Mouse (Mus musculus) intestine, embryonic 16.5 days (tissue): ENCODE results near the gene Fkbp4. TPM values are rescaled to one million over a fixed set of nuclear protein-coding genes. Genes with fewer than 3 reads are reported as not detected.
A peak's percentile ranks its signal among the peaks of the same experiment; 100 is the strongest.

Source experiments
- ATAC-seq: fragments of 200-750 bp; cut with Nextera tagmentation; 2 replicates; pipeline ENCODE4 v1.8.0; 2017; ENCODE audit warnings: moderate TSS enrichment, moderate library complexity
- H3K27ac ChIP-seq: fragments of 300-500 bp; sonication (generic); 2 replicates; pipeline ENCODE4 v1.5.1; 2014; ENCODE audit warnings: mild to moderate bottlenecking, low read length
- H3K27me3 ChIP-seq: fragments of 300-500 bp; sonication (generic); replicated peaks from 2 replicates; pipeline ENCODE4 v1.6.1; 2014; ENCODE audit warnings: low read length, control low read depth, mixed read lengths; ENCODE audit not compliant: control insufficient read depth, insufficient read depth
- H3K36me3 ChIP-seq: fragments of 300-500 bp; sonication (generic); 2 replicates; pipeline ENCODE4 v1.6.1; 2014; ENCODE audit warnings: low read length, control low read depth; ENCODE audit not compliant: control insufficient read depth, insufficient read depth
- H3K4me1 ChIP-seq: fragments of 300-500 bp; sonication (generic); 2 replicates; pipeline ENCODE4 v1.6.1; 2014; ENCODE audit warnings: low read length, control low read depth, mixed read lengths; ENCODE audit not compliant: control insufficient read depth, insufficient read depth
- H3K4me2 ChIP-seq: fragments of 300-500 bp; sonication (generic); 2 replicates; pipeline ENCODE4 v1.6.1; 2014; ENCODE audit warnings: low read depth, low read length, control low read depth
- H3K4me3 ChIP-seq: fragments of 300-500 bp; sonication (generic); 2 replicates; pipeline ENCODE4 v1.5.1; 2014; ENCODE audit warnings: mild to moderate bottlenecking, low read length
- H3K9ac ChIP-seq: fragments of 300-500 bp; sonication (generic); 2 replicates; pipeline ENCODE4 v1.6.1; 2014; ENCODE audit warnings: low read depth, low read length
- H3K9me3 ChIP-seq: fragments of 300-500 bp; sonication (generic); 2 replicates; pipeline ENCODE4 v1.6.1; 2016; ENCODE audit warnings: low read length, control low read depth; ENCODE audit not compliant: control insufficient read depth
- WGBS: fragments of 180-500 bp; shearing (Covaris S2); extraction: QIAGEN DNeasy Blood & Tissue Kit; methylation state at CpG from one replicate; pipeline ENCODE4 v1.1.7; 2014; 5-methylcytosine and 5-hydroxymethylcytosine counted together
- polyA plus RNA-seq: library from polyadenylated mRNA; unstranded; fragments of >200 nt; fragmentation: Nextera tagmentation; extraction: Ambion mirVana; gene quantifications from 2 replicates; pipeline ENCODE4 v1.2.1, GENCODE M21; 2015

Fkbp4 gene
- polyA plus RNA-seq, 1 experiment from 2014 or later: 516 TPM

DNA sequence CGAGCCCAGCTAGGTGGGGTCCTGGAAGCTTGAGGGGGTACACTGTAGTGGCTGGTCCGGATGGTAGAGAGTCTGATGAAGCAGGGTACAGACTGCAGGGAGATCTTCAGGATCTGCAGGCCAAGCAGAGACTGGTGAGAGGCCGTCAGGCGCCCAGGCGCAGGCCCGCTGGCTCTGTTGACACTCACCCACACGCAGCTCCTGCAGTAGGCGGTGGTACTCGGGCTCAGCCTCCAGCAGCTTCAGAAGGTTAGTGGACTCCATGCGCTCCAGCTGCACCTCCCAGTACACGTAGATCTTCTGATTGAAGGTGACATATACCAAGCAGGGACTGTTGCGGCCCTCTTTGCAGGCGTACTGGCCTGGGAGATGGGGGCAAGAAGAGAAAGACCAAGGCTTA lies 28.2 kb downstream of the Fkbp4 start:
- H3K9ac ChIP-seq: no peak overlapping the region
- no peak overlapping the region for H3K4me2 ChIP-seq
- no peak overlapping the region for H3K4me3 ChIP-seq
- H3K36me3 ChIP-seq: peaks cover 15% of the 10 kb centered on the region
- no peak overlapping the region for H3K27ac ChIP-seq
- 92% methylated on average over 13 of the region's 13 CpGs for WGBS
- ATAC-seq: peak; percentile 19; the same call in 1 of the 2 replicates
- H3K9me3 ChIP-seq: no peaks in the 10 kb centered on the region
- no peaks in the 10 kb centered on the region for H3K4me1 ChIP-seq
- H3K27me3 ChIP-seq: no peaks in the 10 kb centered on the region

DNA sequence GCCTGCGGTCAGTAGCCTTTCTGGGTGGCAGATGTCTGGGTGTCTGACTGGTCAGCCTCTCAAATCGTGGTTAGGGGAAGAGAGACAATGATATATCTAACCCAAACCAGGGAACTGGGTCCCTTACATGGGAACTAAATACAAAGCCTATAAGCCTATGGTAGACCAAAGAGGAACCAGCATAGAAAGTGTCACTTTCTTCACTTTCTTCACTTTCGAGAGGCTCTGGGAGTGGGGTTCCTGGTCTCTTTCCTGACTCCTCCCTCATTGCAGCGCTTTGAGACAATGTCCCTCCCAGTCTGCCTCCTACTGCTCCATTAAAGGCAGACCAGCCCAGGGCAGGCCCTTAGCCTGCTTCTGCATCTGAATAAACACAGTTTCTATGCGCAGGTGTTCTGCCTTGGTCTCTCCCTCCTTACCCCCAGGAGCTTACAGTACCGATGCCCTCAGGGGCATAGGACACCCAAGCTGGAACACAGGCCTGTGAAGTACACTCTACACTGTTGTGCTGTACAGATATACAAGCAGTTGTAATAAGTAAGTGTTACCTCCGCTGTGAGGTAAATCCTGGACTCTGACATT lies 29.8 kb downstream of the Fkbp4 start:
- H3K9ac ChIP-seq: no peak overlapping the region
- H3K4me2 ChIP-seq: no peak overlapping the region
- peaks cover 15% of the 10 kb centered on the region for H3K36me3 ChIP-seq
- no peak for ATAC-seq
- H3K27ac ChIP-seq: no peak overlapping the region
- H3K27me3 ChIP-seq: no peaks in the 10 kb centered on the region
- whole genome bisulfite sequencing: 88% methylated on average over 7 of the region's 7 CpGs
- H3K4me1 ChIP-seq: no peaks in the 10 kb centered on the region
- H3K4me3 ChIP-seq: no peak overlapping the region
- no peaks in the 10 kb centered on the region for H3K9me3 ChIP-seq

DNA sequence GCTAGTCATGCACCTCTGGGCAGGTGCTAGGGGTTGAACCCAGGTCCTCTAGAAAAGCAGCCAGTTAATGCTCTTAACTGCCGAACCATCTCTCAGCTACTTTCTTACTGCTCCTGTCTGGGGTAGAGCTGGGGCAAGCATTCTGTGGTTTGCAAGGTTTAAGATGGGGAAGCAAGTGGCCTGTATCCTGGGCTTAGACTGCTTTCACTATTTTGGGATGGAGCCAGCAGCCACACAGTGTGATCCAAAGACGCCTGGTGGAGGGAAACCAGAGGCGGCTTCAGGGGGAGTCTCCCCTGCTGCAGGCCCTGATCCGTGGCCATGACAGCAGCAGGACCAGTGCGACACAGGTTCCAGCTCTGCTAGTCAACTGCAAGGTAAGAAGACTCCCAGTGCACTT lies 33.8 kb downstream of the Fkbp4 start:
- Histone ChIP-seq H3K27ac (no peak overlapping the region), H3K9me3 (no peaks in the 10 kb centered on the region), H3K27me3 (no peaks in the 10 kb centered on the region), H3K4me1 (peaks cover 4% of the 10 kb centered on the region), H3K36me3 (0 out of 2 replicates have a peak, but pooled peaks cover 5% of the 10 kb centered on the region), H3K9ac (no peak overlapping the region), H3K4me3 (no peak overlapping the region), H3K4me2 (no peak overlapping the region)
- 53% methylated on average over 5 of the region's 5 CpGs for WGBS
- no peak for ATAC-seq

DNA sequence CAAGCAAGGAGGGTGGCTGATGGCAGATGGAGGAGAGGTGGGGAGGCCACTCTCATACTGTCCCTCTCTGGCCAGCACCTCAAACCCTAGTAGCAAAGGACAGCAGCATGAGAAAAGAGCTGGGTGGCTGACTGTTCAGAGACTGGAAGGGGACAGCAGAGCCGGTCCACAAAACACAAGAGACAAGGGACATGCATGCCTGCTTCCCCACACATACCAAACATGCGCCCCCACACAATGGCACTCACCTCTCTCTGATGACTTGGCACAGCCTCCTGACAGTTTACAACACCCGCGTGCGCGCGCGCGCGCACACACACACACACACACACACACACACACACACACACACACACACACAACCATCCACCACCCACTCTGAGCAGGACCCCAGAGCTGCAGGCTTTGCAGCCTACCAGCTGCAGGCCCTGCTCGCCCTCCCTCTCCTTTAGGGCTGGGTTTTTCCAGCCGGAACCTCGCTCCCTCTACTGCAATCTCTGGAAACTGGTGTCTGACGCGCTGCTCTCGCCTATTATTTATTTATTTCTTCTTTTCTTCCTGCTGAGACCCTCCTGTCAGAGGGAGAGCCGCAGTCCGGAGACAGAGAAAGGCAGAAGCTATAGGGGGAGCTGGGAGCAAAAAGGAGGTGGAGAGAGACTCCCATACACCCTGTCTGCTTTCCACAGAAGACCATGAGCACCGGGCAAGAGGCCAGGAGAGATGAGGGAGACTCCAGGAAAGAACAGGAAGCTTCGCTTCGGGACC lies 38.9 kb downstream of the Fkbp4 start:
- ATAC-seq: peak; percentile 78
- Histone ChIP-seq H3K36me3 (no peaks in the 10 kb centered on the region), H3K27ac (0 out of 2 replicates have a peak overlapping the region, but pooled peaks have one; percentile 5), H3K9ac (peak overlapping the region; percentile 60), H3K4me2 (peak overlapping the region; percentile 52), H3K4me3 (peak overlapping the region; percentile 38), H3K27me3 (no peaks in the 10 kb centered on the region), H3K9me3 (no peaks in the 10 kb centered on the region), H3K4me1 (peaks cover 8% of the 10 kb centered on the region)
- WGBS: 19% methylated on average over 18 of the region's 21 CpGs

DNA sequence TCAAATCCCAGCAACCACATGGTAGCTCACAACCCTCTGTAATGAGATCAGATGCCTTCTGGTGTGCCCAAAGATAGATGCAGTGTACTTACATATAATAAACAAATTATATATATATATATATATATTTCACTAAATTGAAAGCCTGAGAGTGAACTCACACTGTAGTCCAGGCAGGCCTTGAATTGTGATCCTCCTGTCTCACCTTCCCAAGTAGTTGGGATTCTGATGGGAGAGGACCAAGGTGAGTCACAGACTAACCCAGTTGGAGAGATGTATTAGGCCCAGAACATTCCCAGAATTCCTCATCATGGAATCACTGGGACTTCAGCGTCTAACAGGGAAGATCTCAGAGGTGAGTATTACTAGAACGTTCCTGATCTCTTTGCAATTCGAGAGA lies 39.5 kb downstream of the Fkbp4 start, which contains the start of gene Nrip2:
Nrip2 (plus strand) TSS at position 301 of the 400 bp plus-strand sequence.
- no peaks in the 10 kb centered on the region for H3K9me3 ChIP-seq
- H3K27ac ChIP-seq: 0 out of 2 replicates have a peak within 1 kb of the TSS, but pooled peaks have one; percentile 5
- H3K36me3 ChIP-seq: no peaks in the 10 kb centered on the region
- peak within 1 kb of the TSS; percentile 52 for H3K4me2 ChIP-seq
- no peak for ATAC-seq
- no peaks in the 10 kb centered on the region for H3K27me3 ChIP-seq
- peak within 1 kb of the TSS; percentile 60 for H3K9ac ChIP-seq
- peak within 1 kb of the TSS; percentile 38 for H3K4me3 ChIP-seq
- WGBS: 64% methylated on average over 3 of the region's 3 CpGs
- H3K4me1 ChIP-seq: peaks cover 8% of the 10 kb centered on the region

DNA sequence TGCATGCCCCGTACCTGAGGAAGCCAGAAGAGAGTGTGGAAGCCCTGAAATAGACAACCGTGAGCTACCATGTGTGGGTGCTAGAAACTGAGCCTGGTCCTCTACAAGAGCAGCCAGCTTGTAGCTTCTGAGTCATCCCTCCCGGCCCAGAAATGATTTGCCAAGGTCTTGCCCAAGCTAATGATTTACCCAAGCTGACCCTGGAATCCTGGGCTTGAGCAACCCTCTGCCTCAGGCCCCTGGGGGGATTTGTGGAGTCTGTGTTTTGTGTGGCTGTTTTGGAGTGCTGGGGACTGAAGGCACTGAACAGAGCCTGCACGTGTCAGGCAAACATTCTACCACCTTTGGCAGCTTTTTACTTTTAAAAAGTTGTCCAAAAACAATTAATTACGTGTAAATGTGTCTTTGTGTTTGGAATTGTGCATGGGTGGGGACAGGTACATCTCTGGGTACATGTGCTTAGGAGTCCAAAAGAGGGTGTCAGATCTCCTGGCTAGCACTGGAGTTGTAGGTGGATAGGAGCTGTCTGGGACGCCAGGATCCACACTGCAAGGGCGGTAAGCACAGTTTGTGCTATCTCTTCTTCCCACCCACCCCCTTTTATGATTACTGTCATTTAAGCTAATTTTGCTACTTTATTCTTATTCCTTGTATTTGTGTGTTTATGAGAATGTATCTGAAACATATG lies 40.8 kb downstream of the Fkbp4 start:
- 0 out of 2 replicates have a peak overlapping the region, but pooled peaks have one; percentile 3 for H3K9ac ChIP-seq
- H3K36me3 ChIP-seq: no peaks in the 10 kb centered on the region
- peaks cover 8% of the 10 kb centered on the region for H3K4me1 ChIP-seq
- H3K4me2 ChIP-seq: no peak overlapping the region
- H3K27ac ChIP-seq: no peak overlapping the region
- H3K9me3 ChIP-seq: no peaks in the 10 kb centered on the region
- H3K27me3 ChIP-seq: no peaks in the 10 kb centered on the region
- H3K4me3 ChIP-seq: no peak overlapping the region
- 58% methylated on average over 7 of the region's 7 CpGs for WGBS
- peak; percentile 77 for ATAC-seq

DNA sequence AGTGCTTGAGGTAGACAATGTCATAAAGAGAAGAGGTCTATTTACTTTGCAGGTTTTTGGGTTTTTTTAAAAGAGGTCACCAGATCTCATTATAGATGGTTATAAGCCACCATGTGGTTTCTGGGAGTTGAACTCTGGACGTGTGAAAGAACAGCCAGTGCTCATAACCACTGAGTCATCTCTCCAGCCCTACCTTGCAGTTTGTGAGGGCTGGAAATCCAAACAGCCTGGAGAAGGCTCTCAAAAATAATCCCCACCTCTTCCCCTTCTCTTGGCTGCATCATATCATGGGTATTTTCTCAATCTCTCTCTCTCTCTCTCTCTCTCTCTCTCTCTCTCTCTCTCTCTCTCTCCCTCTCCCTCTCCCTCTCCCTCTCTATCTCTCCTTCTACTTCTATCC lies 47.8 kb downstream of the Fkbp4 start:
- Histone ChIP-seq H3K27ac (no peak overlapping the region), H3K36me3 (no peaks in the 10 kb centered on the region), H3K9me3 (no peaks in the 10 kb centered on the region), H3K4me3 (no peak overlapping the region), H3K4me1 (peaks cover 4% of the 10 kb centered on the region; the same call in 1 of the 2 replicates), H3K4me2 (no peak overlapping the region), H3K27me3 (no peaks in the 10 kb centered on the region), H3K9ac (no peak overlapping the region)
- no peak for ATAC-seq
- WGBS: 29% methylated on average over 1 of the region's 1 CpGs

DNA sequence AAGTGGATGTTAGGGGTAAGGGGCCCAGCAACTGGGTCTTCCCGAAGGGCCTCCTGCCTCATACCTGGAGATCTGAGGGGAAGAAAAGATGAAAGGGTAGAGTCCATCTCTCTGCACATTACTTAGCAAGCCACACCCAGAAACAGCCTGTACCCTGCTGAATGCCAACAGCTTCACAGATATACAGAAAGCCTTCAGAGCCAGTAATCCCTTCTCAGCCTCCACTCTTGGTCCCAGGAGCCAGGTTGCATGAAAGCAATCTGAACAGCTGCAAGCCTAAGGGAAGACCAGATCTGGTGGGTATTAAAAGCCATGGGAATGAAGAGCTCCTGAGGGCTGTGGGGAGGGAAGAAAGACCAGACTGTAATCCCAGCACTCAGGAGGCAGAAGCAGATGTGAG lies 49.3 kb downstream of the Fkbp4 start:
- no peaks in the 10 kb centered on the region for H3K27me3 ChIP-seq
- H3K4me1 ChIP-seq: peaks cover 4% of the 10 kb centered on the region; the same call in 1 of the 2 replicates
- no peak overlapping the region for H3K4me3 ChIP-seq
- WGBS: 73% methylated on average over 1 of the region's 1 CpGs
- no peaks in the 10 kb centered on the region for H3K9me3 ChIP-seq
- H3K36me3 ChIP-seq: no peaks in the 10 kb centered on the region
- no peak overlapping the region; the same call in 1 of the 2 replicates for H3K4me2 ChIP-seq
- 0 out of 2 replicates have a peak overlapping the region, but pooled peaks have one; percentile 48 for H3K9ac ChIP-seq
- H3K27ac ChIP-seq: peak overlapping the region; percentile 72; the same call in 1 of the 2 replicates
- peak; percentile 86 for ATAC-seq

DNA sequence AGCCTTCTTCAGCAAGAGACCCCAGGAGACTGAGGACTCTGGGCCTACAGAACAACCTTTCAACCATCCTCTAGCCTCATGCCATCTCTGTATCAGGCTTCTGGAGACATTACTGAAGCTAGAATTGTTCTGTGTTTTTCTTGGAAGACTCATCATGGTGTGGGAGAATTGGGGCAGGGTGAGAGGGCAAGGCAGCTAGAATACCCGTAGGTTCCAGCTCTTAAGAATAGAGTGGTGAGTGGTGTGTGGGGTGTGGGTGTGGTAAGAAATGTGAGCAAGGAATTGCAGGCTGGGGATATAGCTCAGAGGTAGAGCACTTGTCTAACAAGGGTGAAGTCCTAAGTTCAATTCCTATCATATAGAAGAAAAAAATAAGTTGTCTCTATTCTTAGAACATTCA lies 53.5 kb downstream of the Fkbp4 start:
- H3K4me1 ChIP-seq: peaks cover 4% of the 10 kb centered on the region; the same call in 1 of the 2 replicates

More for the DNA sequence above, 53.5 kb downstream of the Fkbp4 start:
- H3K36me3 ChIP-seq: no peaks in the 10 kb centered on the region
- WGBS: 69% methylated on average over 1 of the region's 1 CpGs
- H3K9ac ChIP-seq: no peak overlapping the region
- ATAC-seq: peak; percentile 47; the same call in 1 of the 2 replicates
- H3K4me3 ChIP-seq: no peak overlapping the region
- H3K27ac ChIP-seq: no peak overlapping the region
- H3K9me3 ChIP-seq: no peaks in the 10 kb centered on the region
- no peaks in the 10 kb centered on the region for H3K27me3 ChIP-seq
- no peak overlapping the region for H3K4me2 ChIP-seq
